ENCODE assay signal across 27 mouse cellular contexts in the genomic region with DNA sequence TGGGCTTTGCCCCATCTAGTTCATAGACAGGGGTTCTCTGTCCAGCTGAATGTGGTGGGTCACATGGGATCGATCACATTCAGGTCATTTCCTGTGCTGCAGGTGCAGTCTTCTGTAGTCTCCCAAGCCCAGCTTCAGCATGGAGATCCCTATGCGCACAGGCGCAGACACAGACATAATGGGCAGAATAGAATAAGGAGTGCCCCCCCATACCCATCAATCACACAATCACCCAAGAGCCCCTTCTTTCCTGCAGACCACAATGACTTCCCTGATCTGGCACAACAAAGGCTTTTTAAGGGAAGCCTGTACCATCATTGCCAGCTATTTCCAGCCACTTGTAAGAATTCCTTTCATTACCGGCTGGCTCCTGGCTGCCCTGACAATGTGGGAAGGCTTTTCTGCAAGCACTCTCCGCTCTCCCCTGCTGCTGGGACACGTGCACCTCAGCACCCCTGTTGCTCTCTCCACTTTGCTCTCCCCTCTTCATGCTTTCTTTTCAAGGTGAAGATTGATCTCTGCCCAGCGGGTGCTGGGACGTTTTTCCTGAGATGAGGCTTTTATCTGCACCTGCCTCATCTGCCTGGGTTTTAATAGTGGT.
DNase-seq lines count a peak whose midpoint lies in the region; ATAC-seq and TF ChIP-seq lines count a peak whose summit lies in the region.
"Had no signal": no experiment of that assay in that cellular context is flagged by ENCODE, and none has a peak within 500 bp of the region (broad histone marks: within the 10 kb centered on the region; RNA-seq: fewer than 3 reads in every experiment).

No protein-coding gene starts in this region.

- WGBS in forebrain, embryonic 14.5 days: 25% methylated on average over 8 of the region's 8 CpGs
- 38% methylated on average over 8 of the region's 8 CpGs for WGBS in forebrain, embryonic 11.5 days
- 27% methylated on average over 8 of the region's 8 CpGs for WGBS in midbrain, embryonic 15.5 days
- WGBS in midbrain, embryonic 10.5 days: 39% methylated on average over 8 of the region's 8 CpGs

- no peaks in the 10 kb centered on the region for H3K9me3 ChIP-seq in forebrain, embryonic 14.5 days (replicated peaks; ENCODE audit: control insufficient read depth, low read length)
- no peaks in the 10 kb centered on the region for H3K9me3 ChIP-seq in forebrain, embryonic 11.5 days (ENCODE audit: control insufficient read depth, low read length)
- H3K9me3 ChIP-seq in midbrain, embryonic 15.5 days: no peaks in the 10 kb centered on the region
- no peaks in the 10 kb centered on the region; the same call in 1 of the 2 replicates for H3K9me3 ChIP-seq in midbrain, embryonic 10.5 days (replicated peaks)
- H3K9me3 ChIP-seq: embryonic facial prominence, embryonic 12.5 days; heart, embryonic 10.5 days; kidney, embryonic 15.5 days; midbrain, embryonic 12.5 days had no signal

- H3K36me3 ChIP-seq in forebrain, embryonic 14.5 days (ENCODE audit: control insufficient read depth, insufficient read depth, low read length): no peaks in the 10 kb centered on the region
- no peaks in the 10 kb centered on the region for H3K36me3 ChIP-seq in forebrain, embryonic 11.5 days (ENCODE audit: control insufficient read depth, insufficient read depth, low read length)
- no peaks in the 10 kb centered on the region for H3K36me3 ChIP-seq in midbrain, embryonic 15.5 days (replicated peaks)
- no peaks in the 10 kb centered on the region for H3K36me3 ChIP-seq in midbrain, embryonic 10.5 days
- H3K36me3 ChIP-seq: embryonic facial prominence, embryonic 12.5 days; heart, embryonic 10.5 days; hindbrain, embryonic 10.5 days; kidney, embryonic 15.5 days; limb, embryonic 12.5 days; midbrain, embryonic 12.5 days had no signal

- TF ChIP-seq CTCF in left cerebral cortex, adult 2 months (IDR thresholded peaks at IDR 0.05): no peak

- no peak overlapping the region for H3K27ac ChIP-seq in forebrain, embryonic 14.5 days (ENCODE audit: low read depth, low read length)
- no peak overlapping the region for H3K27ac ChIP-seq in forebrain, embryonic 11.5 days (ENCODE audit: low read depth, low read length)
- H3K27ac ChIP-seq in midbrain, embryonic 15.5 days: no peak overlapping the region
- no peak overlapping the region for H3K27ac ChIP-seq in midbrain, embryonic 10.5 days (replicated peaks)
- no peak overlapping the region for H3K27ac ChIP-seq in left cerebral cortex, adult 2 months
- H3K27ac ChIP-seq: embryonic facial prominence, embryonic 12.5 days; heart, embryonic 10.5 days; hindbrain, embryonic 10.5 days; kidney, embryonic 15.5 days; limb, embryonic 12.5 days; macrophage; midbrain, embryonic 12.5 days had no signal

- no peak overlapping the region for H3K4me3 ChIP-seq in forebrain, embryonic 14.5 days (ENCODE audit: low read depth, low read length)
- no peak overlapping the region for H3K4me3 ChIP-seq in forebrain, embryonic 11.5 days (ENCODE audit: low read depth, low read length)
- no peak overlapping the region for H3K4me3 ChIP-seq in midbrain, embryonic 15.5 days
- no peak overlapping the region for H3K4me3 ChIP-seq in midbrain, embryonic 10.5 days
- H3K4me3 ChIP-seq in left cerebral cortex, adult 2 months: no peak overlapping the region
- H3K4me3 ChIP-seq: embryonic facial prominence, embryonic 12.5 days; erythroblast, embryonic 14.5 days; heart, embryonic 10.5 days; hindbrain, embryonic 10.5 days; kidney, embryonic 15.5 days; limb, embryonic 12.5 days; midbrain, embryonic 12.5 days had no signal

- H3K9ac ChIP-seq in forebrain, embryonic 14.5 days (ENCODE audit: low read length): no peak overlapping the region
- H3K9ac ChIP-seq in forebrain, embryonic 11.5 days (ENCODE audit: low read length): no peak overlapping the region
- no peak overlapping the region for H3K9ac ChIP-seq in midbrain, embryonic 15.5 days
- H3K9ac ChIP-seq: embryonic facial prominence, embryonic 12.5 days; kidney, embryonic 15.5 days; limb, embryonic 12.5 days; liver, postnatal 0 days; midbrain, embryonic 12.5 days had no signal

- peak; percentile 57 for DNase-seq in forebrain, embryonic 14.5 days (ENCODE audit: low spot score)
- DNase-seq in forebrain, embryonic 11.5 days (ENCODE audit: low spot score): no peak
- DNase-seq in midbrain, embryonic 10.5 days (ENCODE audit: low spot score): no peak
- DNase-seq in embryo, embryonic 11 days: peak; percentile 12
- no peak for DNase-seq in left cerebral cortex, adult 2 months (ENCODE audit: extremely low spot score in 1 of 2, low spot score in 2 of 2)
- DNase-seq in frontal cortex, adult 2 months (ENCODE audit: extremely low spot score in 1 of 2, low spot score in 1 of 2): no peak
- DNase-seq in heart, postnatal 36 days: no peak
- DNase-seq: adrenal gland, postnatal 14 days; cerebellum, adult 8-10 months; kidney, adult 11 months; kidney, postnatal 36 days; layer of hippocampus, postnatal 36 days; liver, postnatal 0 days; right cerebral cortex, postnatal 14 days had no signal

- intact Hi-C loops in left cerebral cortex, adult 2 months (cut with DNase I): no loop called here
- intact Hi-C loops in heart, postnatal 36 days (cut with DNase I): no loop called here

- no peaks in the 10 kb centered on the region for H3K27me3 ChIP-seq in forebrain, embryonic 14.5 days (replicated peaks; ENCODE audit: control insufficient read depth, insufficient read depth, low read length)
- no peaks in the 10 kb centered on the region for H3K27me3 ChIP-seq in forebrain, embryonic 11.5 days (ENCODE audit: control insufficient read depth, insufficient read depth, low read length)
- no peaks in the 10 kb centered on the region for H3K27me3 ChIP-seq in midbrain, embryonic 15.5 days (replicated peaks)
- no peaks in the 10 kb centered on the region for H3K27me3 ChIP-seq in midbrain, embryonic 10.5 days (ENCODE audit: low read depth, poor library complexity, severe bottlenecking)
- H3K27me3 ChIP-seq: kidney, embryonic 15.5 days; limb, embryonic 12.5 days; midbrain, embryonic 12.5 days had no signal

- no peaks in the 10 kb centered on the region for H3K4me1 ChIP-seq in forebrain, embryonic 14.5 days (ENCODE audit: control insufficient read depth, insufficient read depth, low read length)
- H3K4me1 ChIP-seq in forebrain, embryonic 11.5 days (replicated peaks; ENCODE audit: control insufficient read depth, insufficient read depth, low read length): 0 out of 2 replicates have a peak, but pooled peaks cover 4% of the 10 kb centered on the region
- H3K4me1 ChIP-seq in midbrain, embryonic 15.5 days: no peaks in the 10 kb centered on the region
- peaks cover 6% of the 10 kb centered on the region for H3K4me1 ChIP-seq in midbrain, embryonic 10.5 days
- H3K4me1 ChIP-seq: embryonic facial prominence, embryonic 12.5 days; heart, embryonic 10.5 days; kidney, embryonic 15.5 days; limb, embryonic 12.5 days had no signal

- peak; percentile 62 for ATAC-seq in forebrain, embryonic 14.5 days
- no peak for ATAC-seq in forebrain, embryonic 11.5 days (replicated peaks; ENCODE audit: low FRiP score)
- peak; percentile 54 for ATAC-seq in midbrain, embryonic 15.5 days (replicated peaks)
- ATAC-seq: activated CD4-positive, CD25-positive, alpha-beta regulatory T cell, adult 4 months; liver, postnatal 0 days; lung, postnatal 0 days; Patski had no signal

- H3K4me2 ChIP-seq in forebrain, embryonic 14.5 days (ENCODE audit: low read length): no peak overlapping the region
- H3K4me2 ChIP-seq in forebrain, embryonic 11.5 days (ENCODE audit: low read depth, low read length, severe bottlenecking): no peak overlapping the region
- H3K4me2 ChIP-seq in midbrain, embryonic 15.5 days: no peak overlapping the region
- H3K4me2 ChIP-seq: embryonic facial prominence, embryonic 12.5 days; kidney, embryonic 15.5 days; limb, embryonic 12.5 days; liver, embryonic 11.5 days; midbrain, embryonic 12.5 days had no signal

Comparison
In these comparisons a context has a peak if more than half of its experiments do, and no peak if none do; other contexts are left out.
1. DNase-seq: peak in forebrain, embryonic 14.5 days (single experiment) and embryo, embryonic 11 days (single experiment); none in forebrain, embryonic 11.5 days (single experiment), midbrain, embryonic 10.5 days (single experiment), left cerebral cortex, adult 2 months (0 of 2), frontal cortex, adult 2 months (0 of 2) and heart, postnatal 36 days (0 of 2).